Mouse (Mus musculus): ENCODE data around the gene Ube2cbp.

The Ube2cbp gene

GRCm38 (mm10) chr9:86464151-86465105, at the start of gene Ube2cbp:
Ube2cbp (minus strand) TSS chr9:86464950.
- peak; percentile 74 to 85 for DNase-seq (ENCODE audit: low spot score in 2 of 2)

- no peak for DNase-seq (ENCODE audit: low spot score in 2 of 2)
Measured at GRCm38 (mm10) chr9:86514390-86514789, 49.6 kb upstream of the Ube2cbp start.

- no peak for DNase-seq (ENCODE audit: low spot score in 2 of 2)
Measured at GRCm38 (mm10) chr9:86513733-86514132, 49.0 kb upstream of the Ube2cbp start.

- no peak for DNase-seq (ENCODE audit: low spot score in 2 of 2)
Measured at GRCm38 (mm10) chr9:86507437-86507836, 42.7 kb upstream of the Ube2cbp start.

GRCm38 (mm10) chr9:86499083-86499482, 34.3 kb upstream of the Ube2cbp start:
- DNase-seq (ENCODE audit: low spot score in 2 of 2) = no peak

GRCm38 (mm10) chr9:86496261-86496660, 31.5 kb upstream of the Ube2cbp start:
- DNase-seq (ENCODE audit: low spot score in 2 of 2) = no peak

GRCm38 (mm10) chr9:86491740-86492139, 27.0 kb upstream of the Ube2cbp start:
- no peak for DNase-seq (ENCODE audit: low spot score in 2 of 2)

GRCm38 (mm10) chr9:86482236-86482635, 17.5 kb upstream of the Ube2cbp start:
- DNase-seq (ENCODE audit: low spot score in 2 of 2) = no peak

GRCm38 (mm10) chr9:86478414-86479093, 13.8 kb upstream of the Ube2cbp start:
- no peak for DNase-seq (ENCODE audit: low spot score in 2 of 2)

- no peak for DNase-seq (ENCODE audit: low spot score in 2 of 2)
Measured at GRCm38 (mm10) chr9:86476763-86477162, 12.0 kb upstream of the Ube2cbp start.

- DNase-seq (ENCODE audit: low spot score in 2 of 2) = no peak
Measured at GRCm38 (mm10) chr9:86475956-86476355, 11.2 kb upstream of the Ube2cbp start.

GRCm38 (mm10) chr9:86466990-86467870, 2.5 kb upstream of the Ube2cbp start, which contains the start of gene Dop1a:
Dop1a (plus strand) TSS chr9:86467154.
- DNase-seq (ENCODE audit: low spot score in 2 of 2) = peak; percentile 80 to 90

GRCm38 (mm10) chr9:86453626-86454025, 11.1 kb downstream of the Ube2cbp start:
- no peak for DNase-seq (ENCODE audit: low spot score in 2 of 2)

- peak in 1 of 2 experiments; percentile 29 for DNase-seq (ENCODE audit: low spot score in 2 of 2)
Measured at GRCm38 (mm10) chr9:86451617-86452016, 13.1 kb downstream of the Ube2cbp start.

- no peak for DNase-seq (ENCODE audit: low spot score in 2 of 2)
Measured at GRCm38 (mm10) chr9:86451094-86451493, 13.7 kb downstream of the Ube2cbp start.

- DNase-seq (ENCODE audit: low spot score in 2 of 2) = peak; percentile 47 to 60
Measured at GRCm38 (mm10) chr9:86449581-86449980, 15.2 kb downstream of the Ube2cbp start.

- DNase-seq (ENCODE audit: low spot score in 2 of 2) = no peak
Measured at GRCm38 (mm10) chr9:86447431-86447830, 17.3 kb downstream of the Ube2cbp start.

- no peak for DNase-seq (ENCODE audit: low spot score in 2 of 2)
Measured at GRCm38 (mm10) chr9:86446847-86447246, 17.9 kb downstream of the Ube2cbp start.

- DNase-seq (ENCODE audit: low spot score in 2 of 2) = no peak
Measured at GRCm38 (mm10) chr9:86442248-86442647, 22.5 kb downstream of the Ube2cbp start.

GRCm38 (mm10) chr9:86438337-86439009, 26.3 kb downstream of the Ube2cbp start:
- no peak for DNase-seq (ENCODE audit: low spot score in 2 of 2)

- DNase-seq (ENCODE audit: low spot score in 2 of 2) = no peak
Measured at GRCm38 (mm10) chr9:86436608-86437007, 28.1 kb downstream of the Ube2cbp start.
